Mouse (Mus musculus): ENCODE results near the gene Celf5.

- TF ChIP-seq POLR2A (IDR thresholded peaks at IDR 0.05; ENCODE audit: extremely low read depth, insufficient read depth, low read length) = no peak
- no peak for TF ChIP-seq CTCF (IDR thresholded peaks at IDR 0.05; ENCODE audit: low read depth, low read length)
These were observed 54.0 kb downstream of the Celf5 start for GRCm38 (mm10) chr10:81428507-81428870.
